Mouse (Mus musculus) CD4-positive, CD25-positive, alpha-beta regulatory T cell, adult 2 months (primary cell): ENCODE measurements around the gene Osbpl6.

Source experiments
- DNase-seq: peaks from one replicate; pipeline ENCODE4 v3.0.0-alpha.2; 2012; ENCODE audit warnings: low read depth, low spot score

Gene Osbpl6

GRCm38 (mm10) chr2:76496749-76497140 lies 90.4 kb downstream of the Osbpl6 start:
- DNase-seq = no peak

- DNase-seq = no peak
Measured at GRCm38 (mm10) chr2:76498891-76499290, 92.6 kb downstream of the Osbpl6 start.

DNA sequence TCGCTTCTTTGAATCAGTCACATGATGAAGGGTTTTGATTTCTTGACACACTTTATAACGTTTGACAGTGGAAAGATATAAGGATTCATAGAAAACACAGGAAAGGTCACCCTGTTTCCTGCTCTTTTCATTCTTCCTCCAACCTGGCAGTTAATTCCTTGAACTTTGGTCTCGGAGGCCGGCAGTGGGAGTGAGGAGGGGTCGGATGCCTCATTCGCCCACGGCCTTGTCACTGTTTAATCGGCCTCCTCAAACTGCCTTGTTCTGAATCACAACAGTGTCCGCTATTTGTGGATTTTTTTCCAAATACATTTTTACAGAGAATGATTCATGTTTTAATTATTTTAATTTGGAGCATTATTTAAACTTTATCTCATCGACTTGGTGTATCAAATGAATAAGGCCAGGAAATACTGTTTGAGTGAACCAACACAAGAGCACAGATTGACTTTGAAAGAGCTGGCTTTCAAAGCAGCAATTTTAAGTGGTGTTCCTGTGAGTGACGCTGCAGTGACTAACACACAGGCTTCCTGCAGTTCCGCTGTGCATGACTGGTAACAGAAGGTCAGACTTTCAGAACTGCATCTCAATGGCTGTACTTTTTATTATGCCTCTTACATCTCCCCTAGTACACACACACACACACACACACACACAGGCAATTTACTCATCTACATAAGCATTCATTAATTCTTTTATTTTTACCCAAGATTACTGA lies 98.0 kb downstream of the Osbpl6 start:
- no peak for DNase-seq

DNA sequence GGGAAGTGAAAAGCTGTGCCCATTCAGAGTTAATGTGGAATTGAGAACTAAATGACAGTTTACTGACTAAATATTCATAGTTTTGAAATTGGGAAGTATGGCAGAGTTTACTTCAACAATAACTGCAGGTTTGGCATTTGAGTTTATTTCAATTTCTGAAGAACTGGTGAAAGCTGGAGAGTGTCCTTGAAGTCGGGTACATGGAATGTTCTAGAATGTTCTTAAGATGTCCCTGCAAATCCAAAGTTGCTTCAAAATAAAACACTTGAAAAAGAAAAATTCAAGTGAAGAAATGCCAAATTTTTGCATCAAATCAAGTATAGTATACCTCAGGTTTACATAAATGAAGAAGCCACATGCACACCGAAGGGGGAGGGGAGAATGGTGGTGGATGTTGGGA lies 98.7 kb downstream of the Osbpl6 start:
- DNase-seq = no peak

GRCm38 (mm10) chr2:76511281-76511721 lies 105.0 kb downstream of the Osbpl6 start:
- no peak for DNase-seq

- DNase-seq = no peak
Measured at GRCm38 (mm10) chr2:76512133-76512532, 105.8 kb downstream of the Osbpl6 start.

GRCm38 (mm10) chr2:76512888-76513287 lies 106.6 kb downstream of the Osbpl6 start:
- DNase-seq = no peak

- DNase-seq = no peak
Measured at GRCm38 (mm10) chr2:76513296-76513695, 107.0 kb downstream of the Osbpl6 start.

DNA sequence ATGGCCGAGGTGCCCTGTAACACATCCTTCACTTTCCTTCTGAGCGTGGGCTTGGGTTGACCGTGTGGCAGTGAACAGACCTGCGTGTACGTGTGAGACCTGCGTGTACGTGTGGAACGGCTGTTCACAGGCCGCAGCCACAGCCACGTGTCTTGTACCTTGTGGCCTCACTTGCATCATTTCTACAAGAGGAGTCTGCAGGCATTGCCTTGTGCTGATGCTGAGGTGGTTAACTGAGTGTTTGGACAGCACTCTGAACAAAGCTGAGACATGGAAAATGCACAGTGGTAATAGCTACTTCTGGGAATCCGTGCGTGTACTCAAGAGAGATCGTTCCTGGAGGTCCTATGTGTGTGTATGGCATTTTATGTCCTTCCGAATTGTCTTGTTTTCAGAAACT lies 111.2 kb downstream of the Osbpl6 start:
- DNase-seq = no peak

DNA sequence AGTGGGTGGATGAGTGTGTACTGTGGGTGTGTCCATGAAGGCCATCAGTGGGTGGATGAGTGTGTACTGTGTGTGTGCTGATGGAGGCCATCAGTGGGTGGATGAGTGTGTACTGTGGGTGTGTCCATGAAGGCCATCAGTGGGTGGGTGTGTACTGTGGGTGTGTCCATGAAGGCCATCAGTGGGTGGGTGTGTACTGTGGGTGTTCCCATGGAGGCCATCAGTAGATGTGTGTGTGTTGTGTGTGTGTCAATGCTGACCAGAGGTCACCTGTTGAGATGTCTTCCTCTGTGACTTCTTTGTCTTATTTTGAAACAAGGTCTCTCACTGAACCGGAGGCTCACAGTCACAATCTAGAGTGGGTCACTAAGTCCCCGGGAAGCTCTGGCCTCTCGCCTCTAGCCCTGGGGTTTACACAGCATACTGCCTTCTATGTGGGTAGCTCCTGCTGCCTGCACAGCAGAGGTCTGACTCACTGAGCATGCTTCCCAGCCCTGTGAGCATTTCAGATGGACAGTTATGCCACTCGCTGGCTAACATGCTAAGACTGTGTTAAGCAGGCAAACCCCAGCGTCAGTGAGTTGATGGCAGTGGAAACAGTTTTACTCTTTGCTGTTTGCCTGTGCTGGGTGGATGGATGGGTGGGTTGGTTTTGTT lies 112.2 kb downstream of the Osbpl6 start:
- DNase-seq = no peak

GRCm38 (mm10) chr2:76521585-76521984 lies 115.3 kb downstream of the Osbpl6 start:
- no peak for DNase-seq

GRCm38 (mm10) chr2:76524451-76524850 lies 118.1 kb downstream of the Osbpl6 start:
- no peak for DNase-seq

DNA sequence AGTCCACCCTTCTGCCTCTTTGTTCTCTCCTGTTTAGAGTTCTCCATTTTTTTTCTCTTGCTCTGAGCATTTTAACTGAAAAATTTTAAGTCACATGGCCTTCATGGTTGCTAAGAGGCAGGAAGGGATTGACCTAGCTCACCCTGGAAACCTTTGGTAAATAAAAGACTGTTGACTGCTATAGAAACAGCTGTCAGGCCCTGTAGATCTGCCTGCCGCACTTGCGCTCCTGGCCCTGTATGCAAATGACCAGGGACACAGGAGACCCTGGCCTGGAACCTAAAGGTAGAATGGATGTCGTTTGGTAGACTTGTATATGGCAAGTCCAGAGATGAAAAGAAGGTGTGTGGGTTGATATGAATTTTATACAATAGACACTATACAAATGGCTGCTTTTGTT lies 119.3 kb downstream of the Osbpl6 start:
- no peak for DNase-seq

GRCm38 (mm10) chr2:76532490-76533126 lies 126.3 kb downstream of the Osbpl6 start:
- DNase-seq = no peak

- no peak for DNase-seq
Measured at GRCm38 (mm10) chr2:76534932-76535331, 128.6 kb downstream of the Osbpl6 start.

- DNase-seq = no peak
Measured at GRCm38 (mm10) chr2:76541900-76542299, 135.6 kb downstream of the Osbpl6 start.

DNA sequence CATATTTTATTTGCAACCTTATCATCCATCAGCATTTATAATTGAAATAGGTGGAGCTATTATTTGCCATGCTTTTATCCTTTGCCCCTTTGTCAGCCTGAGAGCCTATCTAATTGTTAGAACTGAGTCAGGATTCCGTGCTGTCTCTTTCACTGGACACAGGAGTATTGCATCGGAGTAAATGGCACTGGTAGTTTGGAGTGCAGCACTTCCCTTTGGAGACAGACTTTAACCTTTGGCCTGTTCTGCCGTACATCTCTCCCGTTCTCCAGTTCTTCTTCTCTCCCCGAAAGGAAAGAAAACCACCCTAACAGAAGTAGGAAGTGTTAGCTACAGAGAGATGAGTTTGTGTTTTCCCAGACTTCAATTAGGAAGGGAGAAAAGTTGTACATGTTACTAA lies 136.6 kb downstream of the Osbpl6 start:
- DNase-seq = no peak

GRCm38 (mm10) chr2:76545539-76545938 lies 139.2 kb downstream of the Osbpl6 start:
- no peak for DNase-seq

DNA sequence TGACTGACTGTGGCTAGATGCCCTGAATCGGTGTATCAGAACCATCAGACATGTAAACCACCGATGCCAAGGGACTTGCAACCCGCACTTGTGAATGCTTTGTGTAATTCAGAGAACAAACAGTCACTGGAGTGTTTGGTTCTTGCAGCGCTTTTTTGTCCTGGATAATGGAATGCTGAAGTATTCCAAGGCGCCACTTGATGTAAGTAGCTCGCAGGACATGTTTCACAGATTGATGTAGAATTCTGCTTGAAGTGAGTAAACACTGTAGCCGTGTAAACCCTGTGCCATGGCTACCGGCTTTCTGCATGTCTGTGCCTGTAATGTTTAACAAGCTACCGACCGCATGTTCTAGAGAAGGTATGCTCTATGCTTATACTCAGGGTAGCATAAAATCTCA lies 141.9 kb downstream of the Osbpl6 start:
- no peak for DNase-seq

- no peak for DNase-seq
Measured at GRCm38 (mm10) chr2:76548836-76549235, 142.5 kb downstream of the Osbpl6 start.

DNA sequence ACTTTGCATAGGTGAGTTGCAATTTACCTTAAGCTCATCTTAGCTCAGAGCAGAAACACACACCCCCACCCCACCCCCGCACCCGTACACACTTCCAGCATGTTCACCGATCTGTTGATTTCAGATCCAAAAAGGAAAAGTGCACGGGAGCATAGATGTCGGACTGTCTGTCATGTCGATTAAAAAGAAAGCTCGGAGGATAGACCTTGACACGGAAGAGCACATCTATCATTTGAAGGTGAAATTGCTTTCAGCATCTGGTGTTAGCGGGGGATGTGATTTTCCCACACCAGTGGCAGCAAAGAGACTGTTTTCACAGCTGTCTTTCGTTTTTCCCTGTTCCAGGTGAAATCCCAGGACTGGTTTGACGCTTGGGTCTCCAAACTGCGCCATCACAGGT lies 143.0 kb downstream of the Osbpl6 start:
- DNase-seq = no peak

DNA sequence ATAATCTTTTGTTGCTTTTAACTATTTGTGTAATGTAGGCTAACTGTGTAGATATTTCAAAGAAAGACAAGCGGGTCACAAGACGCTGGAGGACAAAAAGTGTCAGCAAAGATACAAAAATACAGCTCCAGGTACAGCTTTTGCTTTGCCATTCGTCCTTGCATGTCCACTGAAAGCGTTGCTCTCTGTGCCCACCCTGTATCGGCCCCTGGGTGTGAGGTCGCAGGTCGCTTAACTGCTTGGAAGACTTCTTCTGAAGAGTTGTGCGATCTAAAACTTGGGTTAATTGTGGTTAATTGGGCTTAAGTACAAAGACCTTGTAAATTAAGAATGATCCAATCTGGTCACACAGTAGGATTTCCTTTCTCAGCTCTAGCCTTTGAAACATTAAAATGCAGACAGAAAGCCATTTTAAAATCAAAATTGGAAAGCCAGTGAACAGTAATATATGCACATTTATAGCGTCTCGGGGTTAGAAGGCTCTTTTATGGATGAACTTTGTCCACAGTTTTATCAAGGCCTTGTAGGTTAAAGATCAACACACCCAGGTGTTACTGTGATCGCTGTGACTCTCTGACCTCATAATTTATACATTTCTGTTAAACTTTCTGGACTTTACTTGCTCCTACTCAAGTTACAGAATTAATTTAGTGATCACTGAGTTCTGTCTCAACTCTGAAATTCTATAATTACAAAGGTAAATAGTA lies 149.7 kb downstream of the Osbpl6 start:
- no peak for DNase-seq
